Mouse (Mus musculus) embryonic facial prominence, embryonic 11.5 days (tissue): ENCODE measurements around the gene Bhlha9. TPM values are rescaled to one million over a fixed set of nuclear protein-coding genes. Genes with fewer than 3 reads are reported as not detected.
A peak's percentile ranks its signal among the peaks of the same experiment; 100 is the strongest.

Source experiments
- ATAC-seq: fragments of 200-750 bp; cut with Nextera tagmentation; replicated peaks from 2 replicates; pipeline ENCODE4 v1.8.0; 2017; ENCODE audit warnings: low read depth; ENCODE audit not compliant: insufficient number of reproducible peaks, low FRiP score, low TSS enrichment
- DNase-seq: peaks from one replicate; pipeline ENCODE4 v3.0.0-alpha.2; 2015; ENCODE audit warnings: low spot score
- H3K27ac ChIP-seq: fragments of 300-500 bp; sonication (generic); replicated peaks from 2 replicates; pipeline ENCODE4 v1.5.1; 2014; ENCODE audit warnings: mild to moderate bottlenecking, low read depth, low read length, control low read depth
- H3K27me3 ChIP-seq: fragments of 300-500 bp; sonication (generic); 2 replicates; pipeline ENCODE4 v1.6.1; 2014; ENCODE audit warnings: mild to moderate bottlenecking, low read length, moderate library complexity, mixed read lengths; ENCODE audit not compliant: control insufficient read depth, insufficient read depth
- H3K36me3 ChIP-seq: fragments of 300-500 bp; sonication (generic); replicated peaks from 2 replicates; pipeline ENCODE4 v1.6.1; 2014; ENCODE audit warnings: low read depth, mild to moderate bottlenecking, low read length, moderate library complexity, mixed read lengths; ENCODE audit not compliant: control insufficient read depth, insufficient read depth
- H3K4me1 ChIP-seq: fragments of 300-500 bp; sonication (generic); 2 replicates; pipeline ENCODE4 v1.6.1; 2014; ENCODE audit warnings: low read length, mixed read lengths; ENCODE audit not compliant: control insufficient read depth, insufficient read depth
- H3K4me2 ChIP-seq: fragments of 300-500 bp; sonication (generic); 2 replicates; pipeline ENCODE4 v1.6.1; 2014; ENCODE audit warnings: low read depth, mild to moderate bottlenecking, control low read depth, low read length, moderate library complexity
- H3K4me3 ChIP-seq: fragments of 300-500 bp; sonication (generic); 2 replicates; pipeline ENCODE4 v1.5.1; 2014; ENCODE audit warnings: low read depth, low read length, control low read depth
- H3K9ac ChIP-seq: fragments of 300-500 bp; sonication (generic); replicated peaks from 2 replicates; pipeline ENCODE4 v1.6.1; 2014; ENCODE audit warnings: mild to moderate bottlenecking, control low read depth, low read length
- H3K9me3 ChIP-seq: fragments of 300-500 bp; sonication (generic); replicated peaks from 2 replicates; pipeline ENCODE4 v1.6.1; 2016; ENCODE audit warnings: mild to moderate bottlenecking, low read length, inconsistent platforms, mixed read lengths; ENCODE audit not compliant: control insufficient read depth
- WGBS: fragments of 180-500 bp; shearing (Covaris S2); extraction: QIAGEN DNeasy Blood & Tissue Kit; methylation state at CpG from one replicate; pipeline ENCODE4 v1.1.7; 2014; 5-methylcytosine and 5-hydroxymethylcytosine counted together
- polyA plus RNA-seq: library from polyadenylated mRNA; unstranded; fragments of >200 nt; fragmentation: Nextera tagmentation; extraction: Ambion mirVana; gene quantifications from 2 replicates; pipeline ENCODE4 v1.2.1, GENCODE M21; 2014

The Bhlha9 gene
- polyA plus RNA-seq, result not detected in 2 replicates

DNA sequence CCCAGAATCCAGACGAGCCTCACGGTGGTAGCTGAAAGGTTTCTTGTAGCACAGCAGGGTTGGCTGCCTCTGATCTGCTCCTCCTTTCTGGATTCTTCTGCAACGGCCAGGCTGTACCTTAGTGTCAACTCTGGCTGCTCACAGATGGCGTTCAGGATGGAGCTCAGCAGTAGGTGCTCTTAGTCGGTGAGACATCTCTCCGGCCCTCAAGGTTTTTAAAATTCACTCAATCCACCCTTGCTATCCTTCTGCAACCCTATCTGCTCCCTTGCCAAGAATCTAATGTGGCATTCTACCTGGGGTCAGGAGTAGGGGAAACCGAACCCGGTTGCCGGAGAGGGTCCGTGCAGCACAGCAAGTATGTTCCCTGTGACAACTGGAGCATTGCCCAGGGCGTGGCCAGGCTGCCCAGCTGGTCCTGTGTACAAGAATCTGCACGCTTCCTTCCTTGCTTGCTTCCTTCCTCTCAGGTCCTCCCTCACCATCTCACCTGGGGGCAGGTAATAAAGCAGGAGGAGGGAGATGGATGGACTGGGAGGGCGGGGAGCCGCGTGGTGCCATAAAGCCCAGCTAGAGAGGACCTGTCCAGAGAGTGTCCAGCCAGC lies at the start of gene Bhlha9:
Gene Bhlha9, plus strand, starts transcription at position 600 of the 605 bp plus-strand sequence.
- Histone ChIP-seq H3K27me3 (peaks cover 52% of the 10 kb centered on the region), H3K27ac (no peak within 1 kb of the TSS), H3K36me3 (no peaks in the 10 kb centered on the region), H3K4me3 (peak within 1 kb of the TSS; percentile 34), H3K9me3 (no peaks in the 10 kb centered on the region), H3K4me2 (peak within 1 kb of the TSS; percentile 73), H3K4me1 (peaks cover 8% of the 10 kb centered on the region; the same call in 1 of the 2 replicates), H3K9ac (peak within 1 kb of the TSS; percentile 51)
- WGBS, result 57% methylated on average over 15 of the region's 15 CpGs
- no peak for DNase-seq
- ATAC-seq, result no peak

DNA sequence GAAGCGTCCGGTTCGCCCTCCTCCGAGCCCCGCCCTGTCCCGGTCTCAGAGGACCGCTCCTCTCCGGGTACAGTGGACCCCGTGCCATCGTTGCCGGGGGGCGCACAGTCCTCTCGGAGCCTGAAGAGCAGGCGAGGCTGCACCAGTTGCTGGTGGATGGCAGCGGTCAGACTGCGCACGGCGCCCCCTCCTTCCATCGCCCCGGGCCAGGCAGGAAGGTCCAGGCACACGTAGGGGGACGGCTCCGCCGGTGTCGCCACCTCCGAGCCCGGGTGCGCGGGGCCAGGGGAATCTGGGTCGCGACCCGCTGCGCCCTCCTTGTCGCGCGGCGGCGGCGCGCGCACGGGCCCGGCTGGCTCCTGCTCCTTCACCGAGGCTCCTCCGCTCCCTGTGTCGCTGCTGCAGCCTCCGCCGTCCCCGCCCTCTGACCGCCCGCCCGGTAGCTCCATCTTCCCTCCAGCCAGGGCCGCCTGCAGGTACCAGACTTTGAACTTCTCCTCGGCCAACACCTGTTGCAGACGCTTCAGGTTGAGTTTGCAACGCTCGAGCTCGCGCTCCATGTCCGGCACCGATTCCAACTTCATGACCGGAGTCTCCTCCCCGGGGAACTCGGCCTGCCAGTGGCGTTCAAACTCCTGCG lies 49.6 kb upstream of the Bhlha9 start:
- Histone ChIP-seq H3K27me3 (peaks cover 11% of the 10 kb centered on the region), H3K4me1 (peaks cover 5% of the 10 kb centered on the region), H3K4me3 (peak overlapping the region; percentile 64), H3K27ac (no peak overlapping the region), H3K9me3 (no peaks in the 10 kb centered on the region), H3K4me2 (peak overlapping the region; percentile 100), H3K9ac (peak overlapping the region; percentile 77), H3K36me3 (no peaks in the 10 kb centered on the region)
- DNase-seq (peak; percentile 46), ATAC-seq (peak; percentile 35; the same call in 1 of the 2 replicates)
- WGBS, result under 1% methylated on average over 42 of the region's 66 CpGs

DNA sequence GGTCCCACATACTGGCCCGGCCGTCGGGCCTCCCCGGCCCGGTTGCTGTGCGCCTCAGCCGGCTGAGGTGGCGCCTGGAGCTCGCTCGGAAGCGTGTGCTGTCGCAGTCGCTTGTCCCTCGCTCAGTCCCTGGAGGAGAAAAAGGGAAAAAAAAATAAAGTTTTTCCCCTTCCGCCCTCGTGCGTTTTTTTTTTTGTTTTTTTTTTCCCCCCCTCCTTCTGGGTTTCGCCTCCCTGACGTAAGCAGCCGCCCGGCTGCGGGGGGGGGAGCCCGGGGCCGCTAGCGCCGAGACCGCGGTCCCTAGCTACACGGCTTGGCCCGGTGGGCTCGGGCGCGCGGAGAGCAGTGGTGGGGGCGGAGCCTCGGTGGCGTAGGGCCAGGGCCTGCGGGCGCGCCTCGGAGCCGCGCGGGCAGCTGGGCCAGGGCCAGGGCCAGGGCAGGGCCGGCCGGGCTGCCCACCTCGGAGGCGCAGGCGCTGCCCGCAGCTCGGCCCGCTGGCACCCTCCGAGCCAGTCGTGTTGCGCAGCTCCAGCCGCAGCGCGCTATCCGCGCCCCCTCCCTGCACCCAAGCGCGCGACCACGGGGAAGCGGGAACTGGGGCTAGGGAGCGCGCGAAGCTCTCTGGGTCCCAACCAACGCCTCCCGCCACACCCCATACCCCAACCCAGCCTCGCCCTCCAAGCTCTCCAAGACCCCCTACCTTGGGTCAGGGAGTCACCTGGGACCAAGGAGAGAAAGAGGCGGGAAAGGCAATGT lies 48.9 kb upstream of the Bhlha9 start:
- DNase-seq (peak; percentile 73), ATAC-seq (peak; percentile 87)
- peak overlapping the region; percentile 77 for H3K9ac ChIP-seq
- peaks cover 11% of the 10 kb centered on the region for H3K27me3 ChIP-seq
- no peaks in the 10 kb centered on the region for H3K36me3 ChIP-seq
- under 1% methylated on average over 61 of the region's 72 CpGs for WGBS
- no peaks in the 10 kb centered on the region for H3K9me3 ChIP-seq
- H3K4me3 ChIP-seq, result peak overlapping the region; percentile 64
- H3K4me1 ChIP-seq, result peaks cover 5% of the 10 kb centered on the region
- peak overlapping the region; percentile 100 for H3K4me2 ChIP-seq
- H3K27ac ChIP-seq, result no peak overlapping the region

DNA sequence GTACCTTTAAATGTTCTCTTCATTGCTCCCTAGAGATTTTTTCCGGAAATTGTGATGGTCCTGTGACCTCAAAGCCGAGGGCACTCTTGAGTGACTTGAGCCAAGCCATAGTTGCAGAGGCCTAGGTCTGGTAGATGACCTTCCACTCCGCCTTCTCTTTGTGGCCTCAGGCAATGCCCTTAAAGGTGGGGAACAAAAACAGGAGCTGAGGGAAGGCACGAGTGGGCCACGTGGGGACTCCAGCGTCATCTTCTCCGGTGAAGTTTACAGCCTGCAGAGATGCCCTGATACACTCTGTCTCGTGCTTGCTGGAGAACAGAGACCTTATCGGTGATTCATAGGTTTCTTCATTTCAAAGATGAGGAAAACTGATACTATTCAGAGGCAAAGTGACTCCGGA lies 48.2 kb upstream of the Bhlha9 start:
- H3K4me2 ChIP-seq, result peak overlapping the region; percentile 100; the same call in 1 of the 2 replicates
- H3K9me3 ChIP-seq, result no peaks in the 10 kb centered on the region
- H3K4me1 ChIP-seq, result peaks cover 5% of the 10 kb centered on the region
- no peak overlapping the region; the same call in 1 of the 2 replicates for H3K9ac ChIP-seq
- H3K27me3 ChIP-seq, result peaks cover 11% of the 10 kb centered on the region
- no peak overlapping the region for H3K27ac ChIP-seq
- no peak overlapping the region; the same call in 1 of the 2 replicates for H3K4me3 ChIP-seq
- 44% methylated on average over 10 of the region's 10 CpGs for WGBS
- DNase-seq, result no peak
- H3K36me3 ChIP-seq, result no peaks in the 10 kb centered on the region
- ATAC-seq, result no peak

DNA sequence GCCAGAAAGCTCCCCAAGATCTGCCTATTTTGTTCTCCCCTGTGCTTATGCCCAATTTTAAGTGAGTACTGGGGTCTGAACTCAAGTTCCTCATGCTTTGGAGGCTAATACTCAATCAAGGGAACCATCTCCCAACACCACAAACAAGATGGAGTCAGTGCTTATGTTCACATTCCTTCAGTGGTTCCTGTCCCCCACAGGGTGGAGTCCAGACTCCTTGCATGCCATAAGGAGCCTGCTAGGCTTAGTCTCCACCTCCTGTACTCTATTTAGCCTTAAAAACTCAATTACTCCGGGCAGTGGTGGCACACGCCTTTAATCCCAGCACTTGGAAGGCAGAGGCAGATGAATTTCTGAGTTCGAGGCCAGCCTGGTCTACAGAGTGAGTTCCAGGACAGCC lies 47.4 kb upstream of the Bhlha9 start:
- no peak for DNase-seq

DNA sequence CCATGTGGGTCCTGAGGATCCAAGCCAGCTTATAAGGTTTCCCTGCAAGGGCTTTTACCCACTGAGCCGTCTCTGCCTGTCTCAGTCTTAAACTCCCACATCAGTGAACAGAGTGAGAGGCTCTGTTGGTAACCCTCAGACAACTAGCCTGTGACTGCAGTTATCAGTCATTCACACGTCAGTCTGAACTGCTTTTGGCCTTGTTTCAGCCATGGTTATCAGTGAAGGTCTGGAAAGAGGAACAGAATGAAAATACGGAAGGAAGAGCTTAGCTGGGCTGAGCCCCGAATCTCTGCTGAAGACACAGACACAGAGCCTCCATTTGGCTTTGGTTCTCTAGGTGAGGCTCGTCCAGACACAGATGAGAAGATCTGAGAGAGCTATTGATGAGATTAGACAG lies 43.7 kb upstream of the Bhlha9 start:
- H3K4me3 ChIP-seq, result no peak overlapping the region
- ATAC-seq (no peak), DNase-seq (no peak)
- 79% methylated on average over 5 of the region's 5 CpGs for WGBS
- no peaks in the 10 kb centered on the region for H3K36me3 ChIP-seq
- H3K4me2 ChIP-seq, result no peak overlapping the region
- no peak overlapping the region for H3K27ac ChIP-seq
- H3K9ac ChIP-seq, result no peak overlapping the region
- H3K27me3 ChIP-seq, result no peaks in the 10 kb centered on the region
- no peaks in the 10 kb centered on the region for H3K4me1 ChIP-seq
- no peaks in the 10 kb centered on the region for H3K9me3 ChIP-seq

More for the DNA sequence above, 47.4 kb upstream of the Bhlha9 start:
- WGBS, result 76% methylated on average over 3 of the region's 3 CpGs
- Histone ChIP-seq H3K4me2 (no peak overlapping the region), H3K36me3 (no peaks in the 10 kb centered on the region), H3K4me3 (no peak overlapping the region), H3K27me3 (peaks cover 11% of the 10 kb centered on the region), H3K4me1 (peaks cover 5% of the 10 kb centered on the region), H3K9me3 (no peaks in the 10 kb centered on the region), H3K27ac (no peak overlapping the region), H3K9ac (no peak overlapping the region)
- no peak for ATAC-seq

DNA sequence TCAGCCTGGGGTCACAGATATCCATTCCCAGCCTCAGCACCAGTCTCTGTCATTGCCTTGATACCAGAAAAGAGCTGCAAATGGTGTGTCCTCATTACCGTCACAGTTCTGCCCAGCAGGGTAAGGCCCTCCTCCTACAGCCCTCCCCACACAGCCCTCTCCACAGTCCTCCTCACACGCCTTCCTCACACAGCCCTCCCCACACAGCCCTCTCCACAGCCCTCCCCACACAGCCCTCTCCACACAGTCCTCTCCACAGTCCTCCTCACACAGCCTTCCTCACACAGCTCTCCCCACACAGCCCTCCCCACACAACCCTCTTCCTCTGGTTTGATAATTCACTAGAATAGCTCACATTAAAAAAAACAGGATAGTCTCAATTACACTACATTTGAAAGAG lies 42.2 kb upstream of the Bhlha9 start:
- no peaks in the 10 kb centered on the region for H3K9me3 ChIP-seq
- no peak overlapping the region for H3K9ac ChIP-seq
- H3K4me1 ChIP-seq, result no peaks in the 10 kb centered on the region
- ATAC-seq, result peak; percentile 52; the same call in 1 of the 2 replicates
- H3K4me3 ChIP-seq, result no peak overlapping the region
- 27% methylated on average over 2 of the region's 2 CpGs for WGBS
- H3K27ac ChIP-seq, result no peak overlapping the region
- DNase-seq, result no peak
- no peaks in the 10 kb centered on the region for H3K36me3 ChIP-seq
- H3K4me2 ChIP-seq, result no peak overlapping the region
- H3K27me3 ChIP-seq, result no peaks in the 10 kb centered on the region

DNA sequence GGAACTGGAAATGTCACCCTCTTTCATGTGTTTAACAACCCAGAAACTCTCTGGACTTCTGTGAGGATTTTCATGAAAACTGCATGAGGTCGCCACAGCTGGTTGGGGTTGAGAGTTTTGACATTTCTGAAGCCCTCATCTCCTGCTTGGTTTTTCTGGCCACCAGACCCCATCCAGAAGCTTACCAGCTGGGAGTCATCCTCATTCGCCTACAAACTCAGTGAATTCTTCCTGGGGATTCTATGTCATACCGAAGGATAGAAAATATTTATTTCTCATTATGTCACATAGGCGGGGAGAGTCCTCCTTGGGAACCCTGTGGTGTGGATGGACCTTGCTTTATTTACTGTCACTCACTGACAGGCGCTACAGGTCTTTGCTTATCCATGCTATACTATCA lies 41.8 kb upstream of the Bhlha9 start:
- H3K36me3 ChIP-seq, result no peaks in the 10 kb centered on the region
- H3K4me1 ChIP-seq, result no peaks in the 10 kb centered on the region
- H3K4me2 ChIP-seq, result no peak overlapping the region
- no peak overlapping the region for H3K9ac ChIP-seq
- H3K4me3 ChIP-seq, result no peak overlapping the region
- no peaks in the 10 kb centered on the region for H3K9me3 ChIP-seq
- no peak for ATAC-seq
- DNase-seq, result no peak
- WGBS, result 78% methylated on average over 5 of the region's 5 CpGs
- no peak overlapping the region for H3K27ac ChIP-seq
- no peaks in the 10 kb centered on the region for H3K27me3 ChIP-seq
